Mouse (Mus musculus) lung, postnatal 10 days (tissue): ENCODE measurements around the gene Rbm3.

ENCODE experiments used
- DNase-seq: peaks from one replicate; pipeline ENCODE4 v3.0.0; 2021

The Rbm3 gene

GRCm38 (mm10) chrX:8145153-8145991, at the start of gene Rbm3:
TSS of gene Rbm3 (minus strand) at chrX:8145880.
- DNase-seq, result peak; percentile 92

DNA sequence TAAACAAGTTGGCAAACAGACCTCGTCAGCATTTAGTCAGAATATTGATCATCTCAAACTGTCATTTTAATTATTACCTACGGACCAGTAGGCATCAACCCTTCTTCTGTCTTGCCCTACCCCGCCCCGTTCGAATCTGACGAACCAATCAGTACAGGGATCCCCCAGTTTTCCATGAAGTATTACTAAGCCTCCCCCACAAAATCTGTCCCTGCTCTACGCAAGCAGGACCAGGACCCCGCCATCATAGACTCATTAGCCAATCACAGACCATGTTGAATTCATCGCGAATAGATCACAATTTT, 47.7 kb upstream of the Rbm3 start, which contains the start of gene Ebp:
Gene Ebp (minus strand): TSS at position 94 of the 305 bp plus-strand sequence.
- peak; percentile 5 for DNase-seq

- DNase-seq, result peak; percentile 83
Observed at GRCm38 (mm10) chrX:8192640-8193418, 47.1 kb upstream of the Rbm3 start.

- no peak for DNase-seq
Observed at GRCm38 (mm10) chrX:8192126-8192639, 46.5 kb upstream of the Rbm3 start.

DNA sequence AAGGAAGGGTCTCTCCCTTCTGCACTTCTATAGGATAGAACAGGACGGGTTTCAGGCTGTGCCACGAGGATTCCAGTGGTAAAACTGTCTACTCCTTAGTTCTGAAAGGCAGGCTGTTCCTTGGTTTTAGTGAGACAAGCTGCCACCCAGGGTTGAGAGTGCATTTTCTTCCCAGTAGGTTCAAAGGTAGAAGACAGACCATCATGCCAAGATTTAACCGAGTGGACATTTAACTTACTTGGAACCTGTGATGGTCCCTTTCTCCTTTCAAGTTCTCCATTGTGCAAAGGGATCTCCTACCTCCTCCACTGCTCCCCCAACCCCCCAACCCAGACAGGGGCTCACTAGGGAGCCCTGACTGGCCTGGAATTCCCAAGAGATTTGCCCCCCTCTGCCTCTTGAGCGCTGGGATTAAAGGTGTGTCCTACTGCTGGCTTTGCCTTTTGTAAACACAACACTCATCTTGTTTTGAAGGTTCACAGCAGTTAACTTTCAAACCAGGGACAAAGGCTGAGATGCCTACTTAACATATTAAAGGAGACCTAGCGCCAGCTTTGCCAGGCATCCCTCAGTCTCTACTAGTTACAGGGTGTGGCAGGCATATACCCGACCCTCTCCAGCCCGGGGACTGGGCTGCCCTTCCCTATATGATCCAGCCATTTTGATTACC, 37.3 kb upstream of the Rbm3 start:
- DNase-seq, result no peak

- DNase-seq, result no peak
Observed at GRCm38 (mm10) chrX:8179646-8180045, 34.0 kb upstream of the Rbm3 start.

DNA sequence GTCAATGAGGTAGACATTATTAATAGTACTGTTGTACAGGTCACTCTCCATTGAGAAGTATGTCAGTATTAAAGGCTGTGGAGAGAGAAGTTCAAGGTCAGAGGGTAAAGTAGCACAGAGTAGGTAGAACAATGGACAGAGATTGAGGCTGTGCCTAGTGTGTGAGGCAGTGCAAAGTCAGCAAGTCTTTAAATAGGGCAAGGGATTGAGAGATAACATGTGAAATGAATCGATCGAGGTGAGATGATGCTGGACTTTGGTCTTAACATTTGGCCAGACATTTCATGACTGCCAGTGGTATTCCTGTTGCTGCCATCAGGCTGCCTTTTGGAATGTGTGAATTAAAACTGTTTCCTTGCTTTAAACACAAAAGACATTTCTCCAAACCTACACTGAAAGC, 33.2 kb upstream of the Rbm3 start:
- no peak for DNase-seq

- DNase-seq, result peak; percentile 91
Observed at GRCm38 (mm10) chrX:8175504-8176385, 30.1 kb upstream of the Rbm3 start, which contains the start of gene Tbc1d25. TSS of gene Tbc1d25 (minus strand) at chrX:8176181.

- DNase-seq, result no peak
Observed at GRCm38 (mm10) chrX:8175169-8175503, 29.5 kb upstream of the Rbm3 start.

- DNase-seq, result no peak
Observed at GRCm38 (mm10) chrX:8167716-8168647, 22.3 kb upstream of the Rbm3 start.

- DNase-seq, result no peak
Observed at GRCm38 (mm10) chrX:8164471-8164870, 18.8 kb upstream of the Rbm3 start.

DNA sequence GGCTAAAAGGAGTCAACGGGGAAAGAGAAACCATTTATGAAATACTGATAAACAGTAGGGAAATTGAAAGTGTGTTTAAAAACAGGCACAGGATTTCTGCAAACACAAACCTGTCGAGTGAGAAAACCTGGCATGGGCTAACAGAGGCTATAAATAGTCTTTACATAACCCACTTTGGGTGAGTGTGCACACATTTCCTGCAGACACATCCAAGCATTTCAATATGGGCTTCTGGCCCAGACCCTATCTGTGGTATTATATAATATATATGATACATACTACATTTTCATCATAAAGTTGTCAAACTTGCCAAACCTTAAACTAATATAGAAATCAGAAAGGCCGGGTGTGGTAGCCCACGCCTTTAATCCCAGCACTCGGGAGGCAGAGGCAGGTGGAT, 17.4 kb upstream of the Rbm3 start:
- peak; percentile 6 for DNase-seq

- no peak for DNase-seq
Observed at GRCm38 (mm10) chrX:8143750-8144149, 1.9 kb downstream of the Rbm3 start.

DNA sequence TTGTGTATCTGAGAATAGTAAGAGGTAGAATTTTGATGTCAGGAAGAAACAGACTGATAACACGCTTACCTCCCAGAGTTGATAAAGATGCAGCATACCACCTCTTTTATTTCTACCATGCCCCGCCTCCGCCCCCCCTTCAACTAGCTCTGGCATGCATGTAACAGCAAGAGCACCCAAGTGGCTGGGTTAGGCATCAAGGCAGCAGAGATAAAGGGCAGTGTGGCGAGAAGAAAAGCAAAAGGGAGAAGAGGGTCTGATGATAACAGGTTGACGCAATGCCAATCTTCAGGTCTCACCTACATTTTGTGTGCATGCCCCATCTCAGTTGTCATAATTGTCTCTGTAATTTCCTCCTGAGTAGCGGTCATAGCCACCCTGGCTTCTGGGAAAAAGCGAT, 2.7 kb downstream of the Rbm3 start:
- no peak for DNase-seq

GRCm38 (mm10) chrX:8141058-8141457, 4.6 kb downstream of the Rbm3 start:
- DNase-seq, result no peak

- DNase-seq, result no peak
Observed at GRCm38 (mm10) chrX:8140446-8140845, 5.2 kb downstream of the Rbm3 start.

GRCm38 (mm10) chrX:8139480-8139879, 6.2 kb downstream of the Rbm3 start:
- DNase-seq, result no peak

GRCm38 (mm10) chrX:8135886-8136285, 9.8 kb downstream of the Rbm3 start:
- no peak for DNase-seq

GRCm38 (mm10) chrX:8132017-8132976, 13.4 kb downstream of the Rbm3 start, which contains the start of gene Wdr13:
TSS of gene Wdr13 (minus strand) at chrX:8132892.
- peak; percentile 93 for DNase-seq

- DNase-seq, result no peak
Observed at GRCm38 (mm10) chrX:8131393-8131792, 14.3 kb downstream of the Rbm3 start.
